Mouse (Mus musculus): ENCODE measurements around the gene Aacs. TPM values are rescaled to one million over a fixed set of nuclear protein-coding genes. Genes with fewer than 3 reads are reported as not detected.
"Not testable (repeated sequence)": the region's sequence is repeated elsewhere in the genome, so short reads cannot be mapped to it uniquely, and the experiment has no call there.

Aacs gene
- 10 to 100 TPM in 25 of 26 experiments, 1 to 10 TPM in 1; 9.6 to 72.3 (median 28.4) TPM for total RNA-seq (2018; cell fraction: chromatin; rRNA removed)
- total RNA-seq (2018; cell fraction: cytosol; rRNA removed), result 10 to 100 TPM in 25 of 26 experiments, 1 to 10 TPM in 1; 8.9 to 31.4 (median 16.8) TPM
- total RNA-seq (2018; cell fraction: nucleus; rRNA removed), result 10 to 100 TPM; 11.1 to 59.6 (median 21.3) TPM
- 6.2 to 25.3 TPM (median 20.2 TPM) in 3 replicates for polyA plus RNA-seq (2018)

DNA sequence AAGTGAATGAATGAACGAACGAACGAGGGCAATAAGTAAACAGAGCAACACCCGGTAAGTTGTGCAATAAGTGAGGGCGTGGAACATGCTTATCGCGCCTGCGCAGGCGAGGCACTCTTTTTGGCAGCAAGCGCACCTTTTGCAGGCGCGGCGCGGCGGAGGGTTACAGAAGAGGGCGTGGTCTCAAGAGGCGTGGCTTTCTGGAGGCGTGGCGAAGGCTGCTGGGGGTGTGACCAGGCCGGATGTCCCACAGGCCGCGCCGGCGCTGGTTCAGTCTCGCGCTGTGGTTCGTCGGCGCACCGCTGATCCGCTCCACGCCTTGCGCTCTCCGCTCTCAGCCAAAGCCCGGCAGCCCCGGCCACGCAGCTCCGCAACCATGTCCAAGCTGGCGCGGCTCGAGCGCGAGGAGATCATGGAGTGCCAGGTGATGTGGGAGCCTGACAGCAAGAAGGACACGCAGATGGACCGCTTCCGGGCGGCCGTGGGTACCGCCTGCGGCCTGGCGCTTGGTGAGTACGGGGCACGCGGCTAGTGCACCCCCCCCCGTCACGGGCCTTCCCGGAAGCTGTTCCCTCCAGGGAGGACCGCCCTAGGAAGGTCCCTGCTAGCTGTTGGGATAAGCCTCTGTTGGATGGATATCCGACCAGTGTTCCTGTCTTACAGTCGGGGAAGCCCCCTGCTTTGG, at the start of gene Aacs:
Gene Aacs (plus strand): TSS at position 214 of the 685 bp plus-strand sequence.
- H3K4me3 ChIP-seq (ENCODE audit: inconsistent target), result peak within 1 kb of the TSS; percentile 94
- no peaks in the 10 kb centered on the region for H3K36me3 ChIP-seq (ENCODE audit: inconsistent target)
- peak within 1 kb of the TSS; percentile 71 for H3K27ac ChIP-seq
- WGBS (ENCODE audit: missing documents), result under 1% methylated on average over 52 of the region's 60 CpGs
- peaks cover 48% of the 10 kb centered on the region for H3K79me2 ChIP-seq (ENCODE audit: inconsistent target)

DNA sequence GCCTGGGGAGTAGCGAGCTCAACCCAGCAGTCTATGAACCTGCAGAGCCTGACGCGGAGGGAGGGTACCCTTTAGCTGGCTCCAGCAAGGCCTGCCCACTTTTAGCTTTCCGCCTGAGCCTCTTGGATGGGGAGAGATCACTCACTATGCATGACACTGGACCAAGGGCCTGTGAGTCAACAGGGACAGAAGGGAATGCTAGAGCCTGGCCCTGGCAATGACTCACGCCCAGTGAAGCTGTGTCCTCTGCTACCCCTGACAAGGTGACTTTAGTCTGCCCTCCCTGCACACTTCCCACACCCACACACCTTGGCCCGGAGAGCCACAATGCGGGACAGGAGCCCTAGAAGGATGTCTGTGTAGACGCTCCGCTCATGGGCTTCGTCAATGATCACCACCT, 49.3 kb upstream of the Aacs start:
- Histone ChIP-seq H3K27ac (no peak overlapping the region), H3K79me2 (ENCODE audit: inconsistent target) (no peaks in the 10 kb centered on the region), H3K4me3 (ENCODE audit: inconsistent target) (no peak overlapping the region), H3K36me3 (ENCODE audit: inconsistent target) (peaks cover 88% of the 10 kb centered on the region)
- WGBS (ENCODE audit: missing documents), result 97% methylated on average over 10 of the region's 10 CpGs

DNA sequence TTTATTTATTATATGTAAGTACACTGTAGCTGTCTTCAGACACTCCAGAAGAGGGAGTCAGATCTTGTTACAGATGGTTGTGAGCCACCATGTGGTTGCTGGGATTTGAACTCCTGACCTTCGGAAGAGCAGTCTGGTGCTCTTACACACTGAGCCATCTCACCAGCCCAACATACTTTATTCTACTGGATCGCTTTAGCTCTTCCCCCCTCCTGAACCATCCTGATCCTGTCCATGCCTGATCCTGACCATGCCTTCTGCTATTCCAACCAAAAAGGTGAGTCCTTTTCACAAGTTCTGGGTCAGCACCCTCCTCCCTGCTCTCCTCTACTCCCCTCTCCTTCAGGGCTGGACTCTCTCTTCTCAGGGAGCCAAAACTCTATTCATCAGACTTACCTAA, 43.3 kb upstream of the Aacs start:
- WGBS (ENCODE audit: missing documents), result 93% methylated on average over 2 of the region's 2 CpGs
- not testable (repeated sequence) for H3K27ac ChIP-seq; H3K4me3 ChIP-seq (ENCODE audit: inconsistent target)
- peaks cover 32% of the 10 kb centered on the region for H3K36me3 ChIP-seq (ENCODE audit: inconsistent target)
- peaks cover 17% of the 10 kb centered on the region for H3K79me2 ChIP-seq (ENCODE audit: inconsistent target)

DNA sequence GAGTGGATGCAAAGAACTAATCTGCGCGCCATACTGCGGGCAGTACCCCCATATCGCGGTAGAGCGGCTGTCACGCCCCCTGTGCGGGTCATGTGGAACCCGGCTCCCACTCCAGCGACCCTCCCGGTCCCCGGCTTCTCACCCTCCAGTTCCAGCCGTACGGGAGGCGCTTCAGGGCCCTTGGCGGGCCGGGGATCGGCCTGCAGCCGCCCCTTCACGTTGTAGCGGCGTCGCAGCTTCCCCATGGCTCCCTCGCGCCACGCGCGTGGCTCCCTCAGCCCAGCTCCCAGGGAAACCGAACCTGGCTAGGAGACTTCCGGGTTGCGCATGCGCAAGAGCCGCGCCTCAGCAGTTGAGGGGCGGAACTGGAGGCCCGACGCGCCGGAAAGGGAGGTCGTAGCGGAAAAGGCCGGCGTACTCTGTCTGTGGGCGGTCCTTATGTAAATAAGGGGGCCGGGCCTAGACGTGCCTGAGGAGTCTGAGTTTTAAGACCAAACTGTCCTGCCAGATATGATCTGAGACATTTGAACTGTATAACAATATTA, 41.7 kb upstream of the Aacs start, which contains the start of gene Dhx37:
Gene Dhx37 (minus strand): TSS at position 329 of the 545 bp plus-strand sequence.
- 1% methylated on average over 44 of the region's 46 CpGs for WGBS (ENCODE audit: missing documents)
- peak within 1 kb of the TSS; percentile 25 for H3K27ac ChIP-seq
- peaks cover 18% of the 10 kb centered on the region; the same call in 1 of the 2 replicates for H3K36me3 ChIP-seq (ENCODE audit: inconsistent target)
- H3K79me2 ChIP-seq (ENCODE audit: inconsistent target), result peaks cover 17% of the 10 kb centered on the region
- peak within 1 kb of the TSS; percentile 77 for H3K4me3 ChIP-seq (ENCODE audit: inconsistent target)

DNA sequence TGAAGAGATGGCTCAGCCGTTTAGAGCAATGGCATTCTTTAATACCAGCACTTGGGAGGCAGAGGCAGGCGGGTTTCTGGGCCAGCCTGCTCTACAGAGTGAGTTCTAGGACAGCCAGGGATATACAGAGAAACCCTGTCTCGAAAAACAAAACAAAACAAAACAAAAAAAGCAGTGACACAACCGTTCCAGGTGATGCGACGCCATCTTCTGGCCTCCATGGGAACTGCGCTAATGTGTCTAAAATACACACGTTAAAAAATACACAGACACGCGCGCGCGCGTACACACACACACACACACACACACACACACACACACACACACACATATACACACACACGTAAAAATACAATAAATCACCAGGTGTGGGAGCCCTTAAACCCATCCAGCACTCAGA, 41.3 kb upstream of the Aacs start:
- H3K4me3 ChIP-seq (ENCODE audit: inconsistent target); H3K27ac ChIP-seq: not testable (repeated sequence)
- WGBS (ENCODE audit: missing documents), result 47% methylated on average over 12 of the region's 15 CpGs
- H3K79me2 ChIP-seq (ENCODE audit: inconsistent target), result peaks cover 17% of the 10 kb centered on the region
- H3K36me3 ChIP-seq (ENCODE audit: inconsistent target), result peaks cover 13% of the 10 kb centered on the region; the same call in 1 of the 2 replicates

DNA sequence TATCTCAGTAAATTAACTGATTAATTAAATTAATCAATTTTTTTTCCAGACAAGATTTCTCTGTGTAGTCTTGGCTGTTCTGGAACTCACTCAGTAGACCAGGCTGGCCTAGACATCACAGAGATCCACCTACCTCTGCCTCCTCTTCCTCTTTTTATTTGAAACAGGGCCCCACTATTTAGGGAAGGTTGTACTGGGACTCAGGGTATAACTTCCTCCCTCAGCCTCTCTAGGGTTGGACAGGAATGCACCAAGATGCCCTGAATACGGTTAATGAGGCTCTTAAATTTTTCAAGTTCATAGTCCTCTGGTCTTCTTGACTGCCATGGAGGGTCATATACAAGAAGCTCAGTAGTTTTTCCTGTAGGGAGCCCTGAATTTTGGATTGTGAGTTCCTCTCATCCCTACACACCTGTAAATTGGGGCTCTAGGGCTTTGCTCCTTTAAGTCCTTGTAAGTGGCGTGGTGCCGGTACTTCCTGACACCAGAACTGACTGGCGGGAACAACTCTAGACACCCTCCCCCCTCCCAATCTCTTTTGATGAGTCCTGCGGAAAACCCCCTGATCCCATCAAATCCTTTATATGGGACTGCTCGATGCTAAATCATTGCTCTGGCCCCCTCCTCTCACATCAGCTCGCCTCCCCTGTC, 34.9 kb upstream of the Aacs start:
- 17% methylated on average over 6 of the region's 7 CpGs for WGBS (ENCODE audit: missing documents)
- H3K4me3 ChIP-seq (ENCODE audit: inconsistent target), result peak overlapping the region; percentile 42

DNA sequence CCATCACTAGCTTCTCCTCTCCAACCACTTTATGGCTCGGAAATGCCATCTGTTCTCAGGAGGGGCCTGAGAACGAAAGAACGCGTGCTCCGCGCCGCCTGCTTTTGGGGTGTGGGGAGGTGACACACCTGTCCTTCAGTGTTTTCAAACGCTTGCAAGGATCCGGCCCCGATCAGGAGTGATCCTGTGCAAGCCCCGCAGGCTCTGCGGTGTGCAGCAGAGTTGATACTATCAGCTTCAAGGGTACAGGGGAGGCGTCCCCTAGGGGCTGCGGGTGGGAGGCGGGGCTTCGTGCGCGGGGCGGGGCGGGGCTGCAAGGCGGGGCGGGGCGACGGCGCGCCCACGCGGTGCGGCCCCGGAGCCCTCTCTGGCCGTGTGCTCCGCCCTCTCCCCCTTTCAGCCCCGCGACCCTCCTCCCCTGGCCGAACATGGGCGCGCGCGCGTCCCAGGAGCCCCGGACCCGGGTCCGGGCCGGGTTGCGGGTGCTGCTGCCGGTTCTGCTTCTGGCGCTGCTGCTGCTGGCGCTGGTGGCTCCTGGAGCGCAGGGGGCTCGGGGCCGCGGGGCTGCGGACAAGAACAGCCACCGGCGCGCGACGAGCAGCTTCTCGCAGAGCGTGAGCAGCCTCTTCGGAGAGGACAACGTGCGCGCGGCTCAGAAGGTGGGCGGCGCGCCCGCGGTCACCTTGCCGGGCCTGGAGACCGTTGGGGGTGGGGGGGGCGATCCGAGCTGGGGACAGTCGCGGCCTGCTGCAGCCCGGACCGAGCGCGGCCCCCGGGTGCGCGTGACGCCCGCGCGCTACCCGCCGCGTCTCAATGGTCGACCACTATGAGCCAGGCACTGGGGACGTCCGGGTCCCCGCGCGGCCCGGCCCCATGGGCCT, 34.1 kb upstream of the Aacs start, which contains the start of gene Bri3bp:
Gene Bri3bp (plus strand): TSS at position 335 of the 881 bp plus-strand sequence.
- Histone ChIP-seq H3K27ac (no peak within 1 kb of the TSS), H3K36me3 (ENCODE audit: inconsistent target) (no peaks in the 10 kb centered on the region), H3K79me2 (ENCODE audit: inconsistent target) (peaks cover 19% of the 10 kb centered on the region; the same call in 1 of the 2 replicates), H3K4me3 (ENCODE audit: inconsistent target) (peak within 1 kb of the TSS; percentile 42)
- under 1% methylated on average over 59 of the region's 97 CpGs for WGBS (ENCODE audit: missing documents)

More for the DNA sequence above, 34.9 kb upstream of the Aacs start:
- Histone ChIP-seq H3K36me3 (ENCODE audit: inconsistent target) (no peaks in the 10 kb centered on the region), H3K79me2 (ENCODE audit: inconsistent target) (peaks cover 15% of the 10 kb centered on the region; the same call in 1 of the 2 replicates), H3K27ac (no peak overlapping the region)

DNA sequence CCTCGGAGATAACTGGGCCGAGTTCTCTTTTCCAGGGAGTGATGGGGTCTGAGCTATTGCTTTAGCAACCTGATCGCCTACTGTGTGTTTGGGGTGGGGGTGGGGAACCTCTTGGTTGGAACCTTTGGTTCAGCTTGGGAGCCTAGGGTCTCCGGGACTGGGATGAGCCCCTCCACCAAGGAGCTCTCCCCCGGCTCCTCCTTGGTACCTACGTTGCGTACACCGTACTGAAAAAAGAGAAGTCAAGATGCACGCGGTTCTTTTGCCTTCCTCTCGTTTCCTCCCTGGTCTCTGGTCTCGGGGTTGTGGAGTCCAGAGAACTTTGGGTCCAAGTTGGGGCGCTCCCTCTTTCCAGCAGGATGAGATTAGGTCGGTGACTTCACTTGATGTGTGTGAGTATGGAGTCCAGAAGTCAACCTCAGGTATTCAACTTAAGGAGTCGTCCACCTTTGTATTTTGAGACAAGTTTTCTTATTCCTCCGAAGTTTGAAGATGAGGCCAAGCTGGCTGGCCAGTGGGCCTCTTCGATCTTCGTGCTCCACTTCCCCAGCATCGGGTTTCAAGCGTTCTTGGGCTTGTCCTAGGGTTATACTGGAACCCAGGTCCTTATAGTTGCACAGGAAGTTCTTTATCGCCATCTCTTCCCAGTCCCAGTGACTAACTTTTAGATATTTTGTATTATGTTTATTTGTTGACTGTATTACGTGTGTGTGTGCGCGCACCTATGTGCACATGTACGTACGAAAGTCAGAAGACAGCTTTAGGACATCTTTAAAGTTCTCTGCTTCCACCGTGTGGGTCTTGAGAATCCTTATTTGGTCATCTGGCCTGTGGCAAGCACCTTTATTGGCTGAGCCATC, 33.2 kb upstream of the Aacs start:
- Histone ChIP-seq H3K4me3 (ENCODE audit: inconsistent target) (peak overlapping the region; percentile 34), H3K36me3 (ENCODE audit: inconsistent target) (no peaks in the 10 kb centered on the region), H3K27ac (no peak overlapping the region), H3K79me2 (ENCODE audit: inconsistent target) (peaks cover 26% of the 10 kb centered on the region; the same call in 1 of the 2 replicates)
- WGBS (ENCODE audit: missing documents), result 31% methylated on average over 27 of the region's 27 CpGs

DNA sequence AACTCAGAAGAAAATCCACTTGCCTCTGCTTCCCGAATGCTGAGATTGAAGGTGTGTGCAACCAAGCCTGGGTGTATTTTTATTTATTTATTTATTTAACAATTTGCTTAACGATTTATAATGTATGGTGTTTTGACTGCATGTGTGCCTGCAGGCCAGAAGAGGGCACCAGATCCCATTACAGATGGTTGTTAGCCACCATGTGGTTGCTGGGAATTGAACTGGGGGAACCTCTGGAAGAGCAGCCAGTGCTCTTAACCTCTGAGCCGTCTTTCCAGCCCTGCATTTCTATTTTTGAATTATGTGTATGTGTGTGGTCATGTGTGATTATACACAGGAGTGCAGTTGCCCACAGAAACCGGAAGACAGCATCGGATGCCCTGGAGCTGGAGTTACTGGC, 32.3 kb upstream of the Aacs start:
- WGBS (ENCODE audit: missing documents), result 85% methylated on average over 5 of the region's 5 CpGs
- Histone ChIP-seq H3K36me3 (ENCODE audit: inconsistent target) (no peaks in the 10 kb centered on the region), H3K79me2 (ENCODE audit: inconsistent target) (peaks cover 36% of the 10 kb centered on the region; the same call in 1 of the 2 replicates), H3K4me3 (ENCODE audit: inconsistent target) (no peak overlapping the region), H3K27ac (no peak overlapping the region)

DNA sequence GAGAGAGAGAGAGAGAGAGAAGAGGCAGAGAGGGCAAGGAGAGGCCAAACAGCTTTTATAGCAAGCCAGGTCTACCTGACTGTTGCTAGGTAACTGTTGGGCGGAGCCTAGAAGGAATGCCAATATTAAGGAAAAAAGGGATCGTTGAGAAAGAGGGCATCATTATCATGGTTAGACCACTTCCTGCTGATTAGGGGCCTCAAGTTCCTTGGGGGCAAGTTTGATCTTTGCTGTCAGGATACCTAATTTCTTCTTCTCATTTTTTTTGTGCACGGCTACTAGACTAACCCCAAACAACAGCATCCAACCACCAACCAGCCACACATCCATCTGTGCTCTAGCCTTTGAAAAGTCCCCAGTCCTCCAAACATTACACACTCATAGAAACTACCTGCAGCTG, 31.7 kb upstream of the Aacs start:
- Histone ChIP-seq H3K79me2 (ENCODE audit: inconsistent target) (peaks cover 41% of the 10 kb centered on the region; the same call in 1 of the 2 replicates), H3K27ac (no peak overlapping the region), H3K36me3 (ENCODE audit: inconsistent target) (no peaks in the 10 kb centered on the region), H3K4me3 (ENCODE audit: inconsistent target) (no peak overlapping the region)
- WGBS (ENCODE audit: missing documents), result 52% methylated on average over 3 of the region's 3 CpGs

DNA sequence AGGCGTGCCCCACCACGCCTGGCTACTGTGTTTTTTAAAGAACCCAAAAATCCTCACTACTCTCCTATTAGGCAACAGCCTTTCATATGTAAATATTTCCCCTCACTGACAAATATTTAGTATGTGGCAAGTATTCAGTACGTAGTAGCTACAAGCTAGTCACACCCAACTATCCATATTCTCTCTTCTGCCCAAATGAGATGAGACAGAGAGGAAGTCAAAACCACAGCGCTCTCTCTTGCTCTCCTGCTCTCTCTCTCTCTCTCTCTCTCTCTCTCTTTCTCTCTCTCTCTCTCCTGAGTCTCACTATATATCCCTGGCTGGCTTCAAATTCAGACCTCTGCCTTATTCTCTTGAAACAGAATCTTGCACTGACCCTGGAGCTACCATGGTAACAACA, 31.1 kb upstream of the Aacs start:
- no peak overlapping the region for H3K4me3 ChIP-seq (ENCODE audit: inconsistent target)
- 16% methylated on average over 4 of the region's 4 CpGs for WGBS (ENCODE audit: missing documents)
- no peaks in the 10 kb centered on the region for H3K36me3 ChIP-seq (ENCODE audit: inconsistent target)
- peaks cover 46% of the 10 kb centered on the region; the same call in 1 of the 2 replicates for H3K79me2 ChIP-seq (ENCODE audit: inconsistent target)
- H3K27ac ChIP-seq, result no peak overlapping the region

DNA sequence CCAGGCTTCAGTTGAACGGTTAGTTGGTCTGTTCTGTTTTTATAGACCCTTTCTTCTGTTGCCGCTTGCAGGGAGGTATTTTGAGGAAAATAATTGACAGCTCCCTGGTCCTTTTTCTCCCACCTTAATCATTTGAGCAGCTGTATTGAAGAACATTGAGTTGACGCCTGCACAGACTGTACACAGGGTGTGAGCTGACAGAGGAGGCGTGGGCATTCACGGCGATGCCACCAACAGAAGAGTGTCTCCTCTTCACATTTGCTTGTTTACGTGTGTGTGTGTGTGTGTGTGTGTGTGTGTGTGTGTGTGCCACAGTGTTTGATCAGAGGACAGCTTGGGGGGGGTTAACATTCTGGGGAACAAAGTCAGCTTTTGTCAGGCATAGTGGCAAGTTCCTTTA, 29.3 kb upstream of the Aacs start:
- 94% methylated on average over 6 of the region's 7 CpGs for WGBS (ENCODE audit: missing documents)
- H3K36me3 ChIP-seq (ENCODE audit: inconsistent target), result no peaks in the 10 kb centered on the region
- peaks cover 48% of the 10 kb centered on the region; the same call in 1 of the 2 replicates for H3K79me2 ChIP-seq (ENCODE audit: inconsistent target)
- H3K27ac ChIP-seq, result no peak overlapping the region
- no peak overlapping the region for H3K4me3 ChIP-seq (ENCODE audit: inconsistent target)

DNA sequence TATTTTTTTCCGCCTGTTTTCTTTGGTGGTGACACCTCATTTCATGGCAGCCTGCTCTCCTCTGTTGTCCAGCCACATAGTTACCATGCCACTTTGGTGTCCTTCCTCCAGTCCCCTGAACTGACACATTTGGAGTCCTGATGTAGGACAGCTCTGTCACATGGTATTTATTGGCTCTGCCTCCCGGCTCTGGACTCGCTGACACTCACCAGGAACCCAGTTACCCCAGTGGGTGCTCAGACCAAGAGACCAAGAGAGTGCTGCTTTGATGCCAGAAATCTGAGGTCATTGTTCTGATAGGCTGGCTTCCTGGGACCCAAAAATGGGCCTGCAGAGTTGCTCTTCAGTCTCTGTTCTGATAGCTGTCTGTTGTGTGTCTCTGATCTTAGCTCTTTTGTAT, 27.6 kb upstream of the Aacs start:
- H3K36me3 ChIP-seq (ENCODE audit: inconsistent target), result no peaks in the 10 kb centered on the region
- 95% methylated on average over 3 of the region's 3 CpGs for WGBS (ENCODE audit: missing documents)

More for the DNA sequence above, 27.6 kb upstream of the Aacs start:
- Histone ChIP-seq H3K27ac (no peak overlapping the region), H3K4me3 (ENCODE audit: inconsistent target) (no peak overlapping the region), H3K79me2 (ENCODE audit: inconsistent target) (peaks cover 42% of the 10 kb centered on the region; the same call in 1 of the 2 replicates)

All from macrophage (primary cell).